Comparison of ENCODE assay signal across 22 mouse cellular contexts in the genomic region with DNA sequence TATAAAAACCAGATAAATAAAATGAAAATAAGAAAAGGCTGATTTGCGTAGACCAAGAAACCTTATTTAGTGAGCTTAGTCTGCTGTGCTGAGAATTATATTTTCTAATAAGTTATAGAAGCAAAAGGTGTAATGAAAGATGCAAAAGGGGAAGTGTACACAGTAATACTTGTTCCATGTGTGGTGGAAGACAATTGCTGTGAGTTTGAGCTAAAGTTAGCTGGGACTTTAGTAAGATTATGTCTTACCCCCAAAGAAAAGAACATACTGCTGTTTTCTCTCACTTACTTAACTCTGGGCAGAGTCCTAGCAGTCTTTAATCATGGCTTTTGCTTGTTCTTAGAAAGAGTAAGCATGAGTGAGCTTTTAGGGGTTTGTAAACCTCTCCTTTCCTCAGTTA.
"Had no signal": no experiment of that assay in that cellular context is flagged by ENCODE, and none has a peak within 500 bp of the region (broad histone marks: within the 10 kb centered on the region; RNA-seq: fewer than 3 reads in every experiment).

No protein-coding gene starts in this region.

- H3K4me3 ChIP-seq: limb, embryonic 10.5 days; limb, embryonic 13.5 days; liver, embryonic 15.5 days; midbrain, embryonic 12.5 days; midbrain, embryonic 15.5 days; neural tube, embryonic 12.5 days; neural tube, embryonic 15.5 days had no signal

- H3K9me3 ChIP-seq: limb, embryonic 10.5 days; liver, embryonic 15.5 days; midbrain, embryonic 15.5 days; neural tube, embryonic 12.5 days; neural tube, embryonic 15.5 days had no signal

- H3K27me3 ChIP-seq: limb, embryonic 13.5 days; liver, embryonic 15.5 days; midbrain, embryonic 12.5 days; midbrain, embryonic 15.5 days; neural tube, embryonic 12.5 days; neural tube, embryonic 15.5 days had no signal

- H3K9ac ChIP-seq: limb, embryonic 13.5 days; liver, embryonic 15.5 days; midbrain, embryonic 12.5 days; midbrain, embryonic 15.5 days; neural tube, embryonic 12.5 days; neural tube, embryonic 15.5 days had no signal

- H3K27ac ChIP-seq: limb, embryonic 10.5 days; limb, embryonic 13.5 days; liver, embryonic 15.5 days; midbrain, embryonic 12.5 days; midbrain, embryonic 15.5 days; neural tube, embryonic 12.5 days; neural tube, embryonic 15.5 days had no signal

- DNase-seq: kidney, adult 18-20 months; kidney, adult 9 months; kidney, postnatal 14 days; kidney, postnatal 4 days; liver; lung, adult 2 months; lung, postnatal 14 days; lung, postnatal 4 days; retina, postnatal 1 day; right cerebral cortex, postnatal 25 days; spleen, adult 18-20 months; thymus, adult 18-20 months; thymus, postnatal 14 days; thymus, postnatal 4 days had no signal

- H3K4me1 ChIP-seq: limb, embryonic 10.5 days; limb, embryonic 13.5 days; midbrain, embryonic 12.5 days; midbrain, embryonic 15.5 days; neural tube, embryonic 12.5 days; neural tube, embryonic 15.5 days had no signal

- ATAC-seq: intestine, embryonic 16.5 days; midbrain, embryonic 15.5 days had no signal

- H3K36me3 ChIP-seq: liver, embryonic 15.5 days; midbrain, embryonic 15.5 days; neural tube, embryonic 12.5 days; neural tube, embryonic 15.5 days had no signal

- H3K4me2 ChIP-seq: limb, embryonic 13.5 days; liver, embryonic 15.5 days; midbrain, embryonic 12.5 days; midbrain, embryonic 15.5 days; neural tube, embryonic 12.5 days; neural tube, embryonic 15.5 days had no signal
